Mouse (Mus musculus) liver, postnatal 0 days (tissue): Measurements from ENCODE around the gene Nsmce4a. TPM values are rescaled to one million over a fixed set of nuclear protein-coding genes. Genes with fewer than 3 reads are reported as not detected.
A peak's percentile ranks its signal among the peaks of the same experiment; 100 is the strongest.
"Not testable (repeated sequence)": the region's sequence is repeated elsewhere in the genome, so short reads cannot be mapped to it uniquely, and the experiment has no call there.

Experiments
- ATAC-seq: fragments of 200-750 bp; cut with Nextera tagmentation; 2 replicates; pipeline ENCODE4 v1.8.0; 2017; ENCODE audit warnings: mild to moderate bottlenecking, moderate library complexity
- DNase-seq: peaks from one replicate; pipeline ENCODE4 v3.0.0-alpha.2; 2016
- H3K27ac ChIP-seq: fragments of 300-500 bp; sonication (generic); 2 replicates; pipeline ENCODE4 v1.5.1; 2014; ENCODE audit warnings: antibody characterized with exemption, moderate library complexity, mild to moderate bottlenecking, low read depth
- H3K27me3 ChIP-seq: fragments of 300-500 bp; sonication (generic); 2 replicates; pipeline ENCODE4 v1.6.1; 2014; ENCODE audit warnings: low read length, control low read depth, mixed read lengths; ENCODE audit not compliant: insufficient read depth
- H3K36me3 ChIP-seq: fragments of 300-500 bp; sonication (generic); replicated peaks from 2 replicates; pipeline ENCODE4 v1.6.1; 2014; ENCODE audit warnings: mild to moderate bottlenecking, control low read depth, low read length, moderate library complexity, mixed read lengths; ENCODE audit not compliant: insufficient read depth
- H3K4me1 ChIP-seq: fragments of 300-500 bp; sonication (generic); 2 replicates; pipeline ENCODE4 v1.6.1; 2014; ENCODE audit warnings: antibody characterized with exemption, mild to moderate bottlenecking, control low read depth; ENCODE audit not compliant: insufficient read depth
- H3K4me2 ChIP-seq: fragments of 300-500 bp; sonication (generic); 2 replicates; pipeline ENCODE4 v1.6.1; 2014; ENCODE audit warnings: low read depth, mild to moderate bottlenecking, low read length, moderate library complexity, mixed read lengths
- H3K4me3 ChIP-seq: fragments of 300-500 bp; sonication (generic); 2 replicates; pipeline ENCODE4 v1.5.1; 2014; ENCODE audit warnings: low read depth, low read length
- H3K9ac ChIP-seq: fragments of 300-500 bp; sonication (generic); replicated peaks from 2 replicates; pipeline ENCODE4 v1.6.1; 2014; ENCODE audit warnings: mild to moderate bottlenecking, moderate library complexity
- H3K9me3 ChIP-seq: fragments of 300-500 bp; sonication (generic); 2 replicates; pipeline ENCODE4 v1.6.1; 2016; ENCODE audit warnings: mild to moderate bottlenecking, control low read depth, low read length, mixed read lengths
- CTCF ChIP-seq: sonication (generic); IDR thresholded peaks from 2 replicates; pipeline ENCODE4 v1.5.1; 2016; ENCODE audit warnings: antibody characterized with exemption, low read depth
- EP300 ChIP-seq: IDR thresholded peaks from 2 replicates; pipeline ENCODE4 v1.6.1; 2016; ENCODE audit warnings: antibody characterized with exemption, low read depth, mild to moderate bottlenecking
- WGBS: fragments of 180-500 bp; shearing (Covaris S2); extraction: QIAGEN DNeasy Blood & Tissue Kit; methylation state at CpG from one replicate; pipeline ENCODE4 v1.1.7; 2014; ENCODE audit not compliant: insufficient replicate concordance; 5-methylcytosine and 5-hydroxymethylcytosine counted together
- polyA plus RNA-seq: library from polyadenylated mRNA; unstranded; fragments of >200 nt; fragmentation: Nextera tagmentation; extraction: Ambion mirVana; gene quantifications from 2 replicates; pipeline ENCODE4 v1.2.1, GENCODE M21; 2015

The Nsmce4a gene
- polyA plus RNA-seq, 1 experiment from 2014 or later: 67.8 TPM

GRCm38 (mm10) chr7:130535174-130535573 is 37.7 kb downstream of the Nsmce4a start:
- Histone ChIP-seq H3K27ac (no peak overlapping the region), H3K36me3 (peaks cover 64% of the 10 kb centered on the region)
- no peak for DNase-seq

GRCm38 (mm10) chr7:130533316-130534260 is 39.3 kb downstream of the Nsmce4a start:
- DNase-seq (peak; percentile 92), ATAC-seq (peak; percentile 90)
- H3K4me3 ChIP-seq: no peak overlapping the region
- TF ChIP-seq CTCF: peak; percentile 96
- no peak for TF ChIP-seq EP300
- H3K27ac ChIP-seq: no peak overlapping the region
- no peak overlapping the region for H3K4me2 ChIP-seq
- H3K27me3 ChIP-seq: no peaks in the 10 kb centered on the region
- peaks cover 48% of the 10 kb centered on the region for H3K36me3 ChIP-seq
- WGBS: 35% methylated on average over 24 of the region's 25 CpGs
- no peak overlapping the region for H3K9ac ChIP-seq
- H3K9me3 ChIP-seq: no peaks in the 10 kb centered on the region
- H3K4me1 ChIP-seq: no peaks in the 10 kb centered on the region

More at GRCm38 (mm10) chr7:130535174-130535573, 37.7 kb downstream of the Nsmce4a start:
- no peak overlapping the region for H3K4me3 ChIP-seq
- TF ChIP-seq EP300 (no peak), CTCF (peak; percentile 15; the same call in 1 of the 2 replicates)
- ATAC-seq: no peak
- no peaks in the 10 kb centered on the region for H3K9me3 ChIP-seq
- WGBS: 80% methylated on average over 4 of the region's 4 CpGs
- no peak overlapping the region for H3K9ac ChIP-seq
- no peaks in the 10 kb centered on the region for H3K4me1 ChIP-seq
- no peaks in the 10 kb centered on the region for H3K27me3 ChIP-seq
- no peak overlapping the region for H3K4me2 ChIP-seq

- not testable (repeated sequence) for H3K4me2 ChIP-seq, H3K9me3 ChIP-seq, H3K9ac ChIP-seq, H3K27ac ChIP-seq, DNase-seq, ATAC-seq, H3K4me1 ChIP-seq, H3K4me3 ChIP-seq, H3K27me3 ChIP-seq
- 97% methylated on average over 12 of the region's 15 CpGs for WGBS
- H3K36me3 ChIP-seq: peaks cover 25% of the 10 kb centered on the region
Observed at GRCm38 (mm10) chr7:130531138-130531537, 41.8 kb downstream of the Nsmce4a start.

GRCm38 (mm10) chr7:130527306-130527705 is 45.6 kb downstream of the Nsmce4a start:
- H3K27me3 ChIP-seq: no peaks in the 10 kb centered on the region
- H3K4me2 ChIP-seq: no peak overlapping the region
- no peaks in the 10 kb centered on the region for H3K9me3 ChIP-seq
- no peak for TF ChIP-seq EP300
- TF ChIP-seq CTCF: no peak
- DNase-seq (no peak), ATAC-seq (no peak)
- H3K27ac ChIP-seq: no peak overlapping the region
- 79% methylated on average over 9 of the region's 9 CpGs for WGBS
- H3K4me3 ChIP-seq: no peak overlapping the region
- no peak overlapping the region for H3K9ac ChIP-seq
- peaks cover 3% of the 10 kb centered on the region; the same call in 1 of the 2 replicates for H3K4me1 ChIP-seq
- H3K36me3 ChIP-seq: peaks cover 8% of the 10 kb centered on the region

- DNase-seq (no peak), ATAC-seq (no peak)
- Histone ChIP-seq H3K4me3 (no peak overlapping the region), H3K4me1 (peaks cover 17% of the 10 kb centered on the region), H3K9ac (no peak overlapping the region; the same call in 1 of the 2 replicates), H3K9me3 (no peaks in the 10 kb centered on the region), H3K27me3 (no peaks in the 10 kb centered on the region), H3K4me2 (no peak overlapping the region), H3K27ac (no peak overlapping the region), H3K36me3 (no peaks in the 10 kb centered on the region)
- TF ChIP-seq CTCF: no peak
- TF ChIP-seq EP300: no peak
- 53% methylated on average over 8 of the region's 8 CpGs for WGBS
Observed at GRCm38 (mm10) chr7:130523451-130523850, 49.5 kb downstream of the Nsmce4a start.

- peak overlapping the region; percentile 99 for H3K27ac ChIP-seq
- no peaks in the 10 kb centered on the region for H3K9me3 ChIP-seq
- no peak for TF ChIP-seq CTCF
- peak; percentile 66 for TF ChIP-seq EP300
- peaks cover 21% of the 10 kb centered on the region for H3K4me1 ChIP-seq
- 57% methylated on average over 14 of the region's 14 CpGs for WGBS
- DNase-seq (no peak), ATAC-seq (no peak)
- no peak overlapping the region for H3K4me3 ChIP-seq
- 0 out of 2 replicates have a peak overlapping the region, but pooled peaks have one; percentile 99 for H3K4me2 ChIP-seq
- no peaks in the 10 kb centered on the region for H3K27me3 ChIP-seq
- H3K9ac ChIP-seq: no peak overlapping the region
- no peaks in the 10 kb centered on the region for H3K36me3 ChIP-seq
Observed at GRCm38 (mm10) chr7:130520812-130521422, 52.0 kb downstream of the Nsmce4a start.
